Mouse (Mus musculus): ENCODE data around the gene Ttc27. TPM values are rescaled to one million over a fixed set of nuclear protein-coding genes. Genes with fewer than 3 reads are reported as not detected.

Gene Ttc27
- polyA plus RNA-seq, 2 experiments from 2014 or later, result 31.0 to 32.6 TPM

GRCm38 (mm10) chr17:74888836-74889534 is 171.5 kb downstream of the Ttc27 start:
- no peak for ATAC-seq

- no peak for ATAC-seq
Observed at GRCm38 (mm10) chr17:74889535-74890117, 172.1 kb downstream of the Ttc27 start.

DNA sequence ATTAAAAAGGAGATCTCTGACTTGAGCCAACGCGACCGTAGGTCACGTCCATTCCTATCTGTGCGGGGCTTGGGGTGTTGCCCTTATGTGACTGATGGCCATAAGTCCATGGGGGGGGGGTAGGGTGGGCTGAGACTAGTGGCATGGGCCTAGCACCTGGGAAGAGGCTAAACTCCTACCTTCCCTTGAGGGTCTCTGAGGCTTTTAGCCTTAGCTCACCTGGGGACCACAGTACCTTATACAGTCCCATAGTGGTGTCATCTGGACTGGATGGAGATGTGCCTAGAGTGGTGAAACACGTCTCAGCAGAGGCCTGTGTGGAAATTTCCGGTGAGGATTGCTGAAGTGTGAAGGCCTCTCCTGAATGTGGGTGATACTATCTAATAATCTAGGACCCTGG is 184.9 kb downstream of the Ttc27 start:
- ATAC-seq, result no peak

DNA sequence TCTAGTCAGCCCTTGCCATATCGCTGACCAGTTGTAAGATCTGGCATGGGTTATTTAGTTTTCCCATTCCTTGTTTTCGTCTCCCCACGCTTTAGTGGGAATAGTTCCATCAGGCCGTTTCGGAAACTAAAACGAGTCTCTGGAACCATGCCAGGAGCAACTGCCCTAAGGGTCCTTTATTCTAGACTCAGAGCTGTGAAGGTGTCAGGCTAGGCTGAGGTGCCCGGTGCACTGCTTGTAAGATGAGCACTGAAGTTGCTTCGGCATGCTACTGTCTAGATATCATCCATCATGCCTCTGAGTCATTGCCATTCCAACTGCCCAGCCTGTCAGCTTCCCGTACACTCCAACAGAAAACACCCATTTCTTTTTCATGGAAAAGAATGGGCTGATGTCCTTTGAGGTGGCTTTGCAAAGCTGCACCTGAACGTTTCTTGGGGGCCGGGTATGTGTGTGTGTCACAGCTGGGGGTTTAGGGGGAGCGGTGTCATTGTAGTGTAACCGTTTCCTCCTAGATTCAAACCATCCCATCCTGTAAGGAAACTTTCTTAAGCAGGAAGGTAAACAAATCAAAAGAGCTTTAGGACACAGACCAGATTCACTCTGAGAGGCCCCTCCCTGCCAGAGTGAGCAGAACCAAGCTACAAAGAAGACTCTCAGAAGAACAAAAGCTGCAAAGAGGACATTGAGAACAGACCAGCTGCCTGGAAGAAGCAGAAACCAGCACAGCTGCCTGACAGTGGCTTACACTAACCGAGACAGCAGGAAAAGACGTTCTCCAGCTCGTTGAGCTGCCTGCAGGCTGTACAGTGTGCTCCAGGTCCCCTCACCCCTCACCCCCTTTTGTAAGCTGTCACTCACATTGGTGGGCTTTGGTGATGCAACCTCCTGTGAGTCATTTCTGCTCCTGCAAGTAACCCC is 186.1 kb downstream of the Ttc27 start:
- no peak for ATAC-seq

DNA sequence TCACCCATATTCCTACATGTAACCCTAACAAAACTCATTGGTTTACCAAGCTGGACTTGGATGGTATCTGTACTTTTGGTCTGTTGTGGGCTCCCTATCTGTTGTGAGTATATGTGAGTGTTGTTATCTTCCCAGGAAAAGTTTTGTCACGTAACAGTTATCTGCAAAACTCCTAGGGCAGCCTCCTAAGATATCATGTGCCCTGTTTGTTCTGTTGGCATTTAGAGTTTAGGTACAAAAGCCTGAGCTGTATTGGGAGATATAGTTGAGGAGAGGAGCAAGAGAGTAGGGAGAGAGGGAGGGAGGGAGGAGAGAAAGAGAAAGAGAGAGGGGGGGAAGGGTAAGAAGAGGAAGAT is 186.8 kb downstream of the Ttc27 start:
- ATAC-seq, result no peak

- no peak for ATAC-seq
Observed at GRCm38 (mm10) chr17:74904956-74905355, 187.4 kb downstream of the Ttc27 start.

GRCm38 (mm10) chr17:74912995-74913394 is 195.5 kb downstream of the Ttc27 start:
- ATAC-seq, result no peak

Other genes with a start within 250 kb of the Ttc27 start
- 10 to 100 TPM in 1 of 2 experiments, 1 to 10 TPM in 1; 8.2 to 19.9 TPM for gene Yipf4, start 228.2 kb upstream of the Ttc27 start, polyA plus RNA-seq (2017; shearing (Covaris generic))
- gene Birc6, start 189.4 kb upstream of the Ttc27 start, polyA plus RNA-seq (2017; shearing (Covaris generic)), result 100 to 1,000 TPM; 156 to 252 TPM

Measured in CD4-positive, CD25-positive, alpha-beta regulatory T cell, adult 4 months (primary cell).